Mouse (Mus musculus) megakaryocyte-erythroid progenitor cell, adult 5-6 weeks (primary cell): Measurements from ENCODE around the gene Cntln. TPM values are rescaled to one million over a fixed set of nuclear protein-coding genes. Genes with fewer than 3 reads are reported as not detected.

Experiments
- ATAC-seq: replicated peaks from 2 replicates; pipeline ENCODE4 v1.8.0; 2016; ENCODE audit warnings: mild to moderate bottlenecking, inconsistent platforms; ENCODE audit not compliant: severe bottlenecking, poor library complexity, low FRiP score, low TSS enrichment
- total RNA-seq, 2 experiments: library from RNA; stranded (forward) in 1 of 2; stranded (reverse) in 1 of 2; fragments of 200-1000, 215-1000 nt in 1 of 2; fragments of >200 nt in 1 of 2; fragmentation: Nextera tagmentation in 1 of 2; gene quantifications; 2 replicates each; pipeline ENCODE4 v1.2.3; 2014 to 2017

Gene Cntln
- total RNA-seq (2014; fragmentation: Nextera tagmentation) (12.4 and 19.9 TPM in 2 replicates), total RNA-seq (2017) (28.9 and 43.5 TPM in 2 replicates)

DNA sequence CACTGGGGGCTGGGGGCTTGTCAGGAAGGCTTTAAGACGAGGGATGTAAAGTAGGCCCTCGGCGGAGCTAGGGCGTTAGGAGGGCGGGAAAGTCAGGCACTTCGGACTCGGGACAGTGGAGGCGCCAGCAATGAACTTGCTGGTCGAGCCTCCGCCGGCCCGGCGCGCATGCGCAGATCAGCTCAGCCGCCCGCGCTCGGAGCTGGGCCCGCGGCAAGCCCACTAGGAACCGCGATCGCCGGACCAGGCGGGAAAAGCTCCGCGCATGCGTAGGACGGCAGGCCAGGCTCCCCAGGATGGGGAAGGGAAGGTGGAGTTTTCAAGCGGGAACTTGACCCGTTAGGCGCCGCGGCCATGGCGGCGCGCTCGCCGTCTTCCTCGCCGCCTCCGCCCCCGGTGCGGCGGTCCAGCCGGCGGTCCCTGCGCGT lies at the start of gene Cntln:
Gene Cntln (plus strand): TSS at position 199 of the 428 bp plus-strand sequence.
- ATAC-seq: peak; percentile 85

DNA sequence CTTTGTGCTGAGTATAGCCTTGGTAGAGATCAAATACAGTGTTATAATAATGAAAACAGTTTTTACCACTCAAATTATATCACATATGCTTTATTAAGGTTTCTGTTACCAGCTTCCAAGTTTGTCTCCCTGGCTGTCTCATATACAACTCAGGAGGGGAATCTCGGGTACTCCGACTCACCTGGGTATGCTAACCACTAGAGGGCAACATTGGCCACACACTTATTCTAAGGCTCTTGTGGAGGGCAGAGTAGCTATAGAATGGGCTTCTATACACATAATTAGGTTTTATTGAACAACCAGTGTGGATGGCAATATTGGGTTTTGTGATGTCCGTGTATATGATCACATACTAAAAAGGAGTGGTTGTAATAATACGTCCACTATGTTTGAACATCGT lies 47.1 kb upstream of the Cntln start:
- ATAC-seq: peak; percentile 86

GRCm38 (mm10) chr4:84838545-84838944 lies 45.6 kb upstream of the Cntln start:
- no peak for ATAC-seq

GRCm38 (mm10) chr4:84839466-84839865 lies 44.6 kb upstream of the Cntln start:
- no peak for ATAC-seq

- no peak for ATAC-seq
These were observed 26.5 kb upstream of the Cntln start for GRCm38 (mm10) chr4:84857588-84857987.

GRCm38 (mm10) chr4:84876347-84876746 lies 7.8 kb upstream of the Cntln start:
- peak; percentile 87 for ATAC-seq

GRCm38 (mm10) chr4:84883646-84884045 lies 463 bp upstream of the Cntln start:
- ATAC-seq: no peak

DNA sequence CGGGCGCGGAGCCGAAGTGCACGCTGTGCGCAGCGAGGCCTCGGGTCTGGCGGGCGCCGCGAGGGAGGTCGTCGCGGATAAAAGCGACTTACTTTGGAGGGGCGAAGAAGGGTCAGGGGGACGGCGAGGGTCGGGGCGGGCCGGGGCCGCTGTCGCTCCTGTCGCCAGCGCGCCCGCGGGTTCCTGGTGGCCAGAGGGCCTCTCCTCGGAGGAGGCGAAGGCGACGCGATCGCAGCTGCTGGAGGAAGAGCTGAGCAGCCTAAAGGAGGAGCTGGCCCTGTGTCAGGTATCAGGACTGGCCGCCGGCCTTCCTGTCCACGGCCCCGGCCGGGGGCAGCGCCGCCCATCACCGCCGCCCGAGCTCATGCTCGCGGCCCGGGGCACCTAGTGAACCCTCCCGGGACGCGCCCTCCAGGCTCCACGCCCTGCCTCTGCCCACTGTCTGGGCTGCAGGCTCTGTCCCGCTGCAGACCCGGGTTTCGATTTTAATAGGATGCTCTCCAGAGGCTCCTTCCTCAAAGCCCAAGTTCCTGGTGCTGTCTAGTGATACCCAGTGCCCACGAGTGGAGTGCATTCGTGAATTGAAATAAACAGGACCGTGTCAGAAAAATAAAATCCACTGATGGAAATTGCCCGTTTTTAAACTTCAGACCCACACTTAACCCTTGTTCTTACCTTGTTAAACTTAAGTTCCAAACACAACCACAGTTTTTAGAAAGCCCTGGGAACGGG lies 596 bp downstream of the Cntln start:
- peak; percentile 79 for ATAC-seq

DNA sequence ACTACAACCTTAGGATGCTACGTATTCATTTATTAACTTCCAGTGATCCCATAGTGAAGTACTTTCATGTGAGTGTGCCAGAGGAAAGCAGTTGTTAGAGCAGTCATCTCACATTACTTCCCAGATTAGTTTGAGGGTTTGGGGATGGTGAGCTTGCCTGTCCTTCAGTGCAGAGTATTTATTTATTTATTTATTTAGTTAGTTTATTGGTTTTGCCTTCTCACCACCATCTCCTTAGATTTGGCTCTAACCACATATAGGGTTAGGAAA lies 1.1 kb downstream of the Cntln start:
- ATAC-seq: no peak

GRCm38 (mm10) chr4:84918393-84918792 lies 34.3 kb downstream of the Cntln start:
- ATAC-seq: 0 out of 2 replicates have a peak, but pooled peaks have one; percentile 44

DNA sequence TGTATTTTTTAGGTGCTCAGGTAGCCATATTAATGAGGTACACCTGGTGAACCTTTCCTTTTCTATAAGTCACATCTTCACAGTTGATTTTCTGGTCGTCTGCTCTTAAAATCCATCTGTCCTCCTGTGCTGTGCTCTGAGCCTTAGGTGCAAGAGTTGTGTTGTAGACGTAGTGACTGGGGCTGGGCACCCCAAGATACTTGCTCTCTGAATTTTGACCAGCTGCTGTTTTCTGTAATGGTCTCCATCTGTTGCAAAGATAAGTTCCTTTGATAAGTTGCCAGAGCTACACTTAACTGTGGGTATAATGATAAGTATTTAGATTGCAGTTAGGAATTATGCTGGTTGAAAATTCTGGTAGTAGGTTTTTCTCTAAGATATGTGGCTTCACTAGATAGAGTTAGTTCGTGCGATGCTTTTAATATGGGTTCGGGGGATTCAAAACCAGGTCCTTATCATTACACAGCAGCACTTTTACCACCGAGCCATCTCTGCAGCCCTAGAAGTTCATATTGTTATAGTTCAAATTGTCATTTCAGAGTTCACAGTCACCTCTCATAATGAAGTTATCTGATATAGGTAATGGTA lies 50.3 kb downstream of the Cntln start:
- ATAC-seq: peak; percentile 97

DNA sequence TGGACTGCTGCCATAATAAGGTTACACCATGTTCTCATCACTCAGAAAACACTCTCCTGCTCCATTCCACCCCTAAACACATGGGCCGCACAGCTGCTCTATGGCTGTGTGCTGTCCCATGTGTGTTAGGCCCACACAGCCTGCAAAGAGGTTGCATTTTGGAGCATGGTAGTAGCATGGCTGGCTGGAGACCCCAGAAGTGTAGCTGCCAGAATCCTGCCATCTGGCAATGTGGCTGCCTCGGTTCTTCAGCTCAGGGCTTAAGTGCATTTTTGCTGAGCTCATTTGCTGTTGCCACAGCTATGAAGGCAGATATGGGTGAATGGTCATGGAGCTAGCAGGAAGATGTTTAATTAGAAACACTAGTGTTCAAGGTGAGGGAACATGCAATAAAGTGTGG lies 58.0 kb downstream of the Cntln start:
- 0 out of 2 replicates have a peak, but pooled peaks have one; percentile 26 for ATAC-seq

- ATAC-seq: no peak
These were observed 58.5 kb downstream of the Cntln start for GRCm38 (mm10) chr4:84942651-84943050.

DNA sequence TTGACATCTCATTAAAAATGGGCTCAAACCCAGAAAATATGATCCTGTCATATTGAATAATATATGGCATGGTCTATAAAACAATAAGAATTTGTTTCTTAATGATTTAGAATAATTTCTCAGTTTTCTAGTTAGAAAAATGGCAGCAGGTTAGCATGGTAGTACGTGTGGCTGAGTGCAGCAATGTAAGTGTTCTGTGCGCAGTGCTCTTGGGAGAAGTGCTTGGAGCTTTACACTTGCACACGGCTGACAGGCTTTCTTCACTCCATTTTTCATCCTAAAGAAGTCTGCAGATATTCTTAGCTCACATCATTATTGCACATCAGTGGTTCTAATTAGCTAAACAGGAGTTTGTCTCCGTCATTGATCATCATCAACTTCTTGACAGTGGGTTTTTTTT lies 60.0 kb downstream of the Cntln start:
- ATAC-seq: no peak

DNA sequence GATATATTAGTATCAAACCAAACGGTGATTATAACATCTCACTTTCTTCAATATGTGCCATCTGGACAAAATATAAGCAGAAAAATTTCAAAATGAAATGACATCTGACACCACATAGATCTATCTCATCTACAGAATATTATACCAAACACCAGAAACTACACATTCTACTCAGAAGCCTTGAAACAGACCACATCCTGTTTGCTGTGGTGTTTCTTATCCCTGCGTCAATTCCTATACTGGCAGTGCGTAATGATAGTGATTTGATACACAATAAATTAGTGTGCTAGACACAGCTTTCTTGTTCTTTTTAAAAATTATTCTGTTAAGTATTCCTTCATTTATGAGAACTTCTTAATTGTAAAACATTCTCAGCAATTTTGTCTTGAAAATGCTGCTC lies 62.3 kb downstream of the Cntln start:
- ATAC-seq: no peak

DNA sequence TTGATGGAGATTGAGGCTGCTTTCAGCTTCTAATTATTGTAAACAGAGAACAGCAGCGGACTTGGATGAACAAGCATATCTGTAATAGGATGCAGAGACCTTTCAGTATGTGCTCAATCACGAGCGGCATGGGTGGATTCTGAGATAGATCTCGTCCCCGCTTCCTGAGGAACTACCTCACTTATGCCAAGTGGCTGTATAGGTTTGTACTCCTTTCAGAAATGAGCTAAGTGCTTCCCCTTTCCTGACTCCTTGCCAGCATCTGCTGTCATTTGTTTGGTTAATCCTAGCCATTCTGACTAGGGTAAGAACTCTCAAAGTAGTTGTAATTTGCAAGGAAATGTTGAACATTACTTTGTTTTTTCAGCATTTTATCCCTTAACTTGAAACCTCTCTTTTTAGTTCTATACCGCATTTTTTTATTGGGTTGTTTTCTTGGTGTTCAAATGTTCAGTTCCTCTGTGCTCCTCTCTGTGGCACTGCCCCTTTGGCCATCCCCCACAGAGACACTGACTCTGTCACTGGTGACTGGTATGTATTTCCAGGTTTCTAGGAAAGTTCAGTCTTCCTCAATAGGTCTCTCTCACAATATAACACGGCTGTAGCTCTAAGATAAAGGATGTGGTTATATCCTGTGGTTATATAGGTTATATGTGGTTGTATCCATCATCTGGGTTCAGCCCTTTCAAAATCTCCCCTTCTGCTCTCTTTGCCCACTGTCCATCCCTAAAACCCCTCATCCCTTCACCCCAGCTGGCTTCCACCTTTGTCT lies 93.0 kb downstream of the Cntln start:
- peak; percentile 81 for ATAC-seq

DNA sequence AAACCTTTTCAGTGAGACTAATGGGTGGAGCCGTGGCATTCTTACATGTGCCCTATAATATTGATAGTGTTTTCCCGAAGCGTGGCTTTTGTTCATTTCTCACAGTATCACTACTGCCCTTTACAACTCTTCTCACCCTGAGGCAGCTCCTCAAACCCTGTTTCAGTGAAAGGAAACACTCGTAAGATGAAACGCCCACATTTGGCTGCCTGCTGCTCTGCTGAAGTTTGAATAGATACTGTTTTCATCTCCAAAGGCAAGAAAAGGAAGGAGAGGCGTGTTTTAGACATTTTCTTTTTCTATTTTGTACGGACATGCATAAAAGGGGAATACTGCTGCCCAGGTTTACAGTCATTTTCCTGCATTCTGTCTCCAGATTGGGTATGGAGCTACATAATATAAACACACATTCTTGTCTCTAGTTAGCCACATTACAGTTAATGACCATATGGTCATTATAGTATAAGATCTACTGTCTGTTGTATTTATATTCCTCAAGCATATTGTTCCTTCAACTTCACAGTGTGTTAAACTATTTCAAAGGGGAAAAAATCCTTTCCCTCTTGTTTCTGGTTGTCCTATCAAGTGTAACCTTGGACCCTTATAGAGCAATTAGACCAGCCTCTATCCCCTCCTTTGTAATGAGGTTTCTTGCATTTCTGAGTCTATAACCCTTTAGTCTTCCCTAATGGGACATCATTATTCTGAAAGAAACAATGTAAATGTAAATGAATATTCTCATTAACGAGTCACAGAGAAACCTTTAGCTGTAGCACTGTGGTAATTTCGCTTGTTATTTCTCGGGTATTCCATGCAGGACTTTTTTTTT lies 111.6 kb downstream of the Cntln start:
- no peak for ATAC-seq

- no peak for ATAC-seq
These were observed 121.5 kb downstream of the Cntln start for GRCm38 (mm10) chr4:85005581-85005980.

GRCm38 (mm10) chr4:85006789-85007188 lies 122.7 kb downstream of the Cntln start:
- no peak for ATAC-seq

DNA sequence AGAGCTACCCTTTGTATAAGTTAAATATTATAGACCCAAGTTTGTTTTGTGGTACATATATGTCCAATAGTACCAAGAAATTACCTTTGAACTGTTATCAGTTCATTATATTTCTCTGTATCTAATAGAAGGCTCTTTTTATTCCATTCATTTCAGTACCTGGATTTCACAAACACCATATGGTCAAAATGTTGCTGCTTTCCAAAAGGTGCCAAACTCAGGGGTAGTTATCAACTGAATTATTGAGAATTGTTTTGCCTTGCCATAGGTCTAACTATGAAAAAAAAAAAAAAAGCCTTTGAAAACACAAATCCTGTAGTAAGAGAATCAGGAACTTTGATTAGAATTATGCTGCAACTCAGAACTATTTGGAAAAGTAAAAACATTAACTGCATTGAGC lies 126.7 kb downstream of the Cntln start:
- no peak for ATAC-seq
